Mouse (Mus musculus) stomach, postnatal 0 days (tissue): ENCODE measurements around the gene Eml5.

ENCODE experiments used
- CTCF ChIP-seq: IDR thresholded peaks from 2 replicates; pipeline ENCODE4 v1.5.1; 2016; ENCODE audit warnings: antibody characterized with exemption, low read depth, mild to moderate bottlenecking, moderate library complexity
- EP300 ChIP-seq: optimal IDR thresholded peaks from 2 replicates; pipeline ENCODE3; 2016; ENCODE audit warnings: antibody characterized with exemption

DNA sequence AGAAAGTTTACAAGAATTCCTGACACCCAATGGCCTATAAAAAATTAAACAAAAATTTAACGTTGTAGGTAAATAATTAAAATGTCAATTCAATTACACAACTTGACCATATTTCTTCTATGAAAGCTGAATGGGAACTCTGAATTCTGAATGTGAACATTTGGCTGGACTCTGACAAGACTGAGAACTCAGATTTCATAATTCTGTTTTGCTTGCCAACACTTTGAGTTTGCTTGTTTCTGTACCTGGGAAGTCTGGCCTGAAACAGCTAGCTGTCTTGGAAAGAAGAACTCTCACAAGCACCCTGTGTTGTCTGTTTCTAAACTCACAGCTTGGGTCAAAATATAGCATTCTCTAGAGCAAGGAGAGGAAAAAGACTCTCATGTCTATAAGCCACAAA is 67.4 kb downstream of the Eml5 start:
- TF ChIP-seq CTCF, result no peak
- no peak for TF ChIP-seq EP300
